In genomic region chr6:137101886-137102661, GRCm38 (mm10) we compare ENCODE assay signal across 19 mouse cellular contexts.
DNase-seq lines count a peak whose midpoint lies in the region; ATAC-seq and TF ChIP-seq lines count a peak whose summit lies in the region.
"Had no signal": no experiment of that assay in that cellular context is flagged by ENCODE, and none has a peak within 500 bp of the region (broad histone marks: within the 10 kb centered on the region; RNA-seq: fewer than 3 reads in every experiment).

No protein-coding gene starts in this region.

- no peak for TF ChIP-seq CTCF in brain, embryonic 14.5 days (IDR thresholded peaks at IDR 0.05; ENCODE audit: borderline replicate concordance, extremely low read depth, insufficient read depth, insufficient read length)

- H3K9me3 ChIP-seq in forebrain, embryonic 15.5 days = no peaks in the 10 kb centered on the region
- H3K9me3 ChIP-seq in forebrain, embryonic 10.5 days = no peaks in the 10 kb centered on the region
- no peaks in the 10 kb centered on the region for H3K9me3 ChIP-seq in limb, embryonic 13.5 days
- H3K9me3 ChIP-seq: heart, embryonic 10.5 days; hindbrain, embryonic 15.5 days; midbrain, embryonic 15.5 days had no signal

- DNase-seq in forebrain, embryonic 10.5 days (ENCODE audit: extremely low spot score, low spot score) = no peak
- peak; percentile 18 for DNase-seq in left cerebral cortex, postnatal 4 days
- DNase-seq in left cerebral cortex, adult 18-20 months (ENCODE audit: low spot score in 2 of 2) = no peak
- peak; percentile 57 for DNase-seq in brain, embryonic 14.5 days (ENCODE audit: low read depth)
- DNase-seq in gastrocnemius, adult 8-10 months (ENCODE audit: low spot score in 2 of 2) = no peak
- no peak for DNase-seq in embryo, embryonic 10 days (ENCODE audit: low spot score)
- DNase-seq: adrenal gland, postnatal 10 days; cerebellum, adult 9-10 months; embryo, embryonic 11 days; gastrocnemius, postnatal 36 days; heart, postnatal 14 days; right cerebral cortex, adult 18-20 months had no signal

- no peak for TF ChIP-seq POLR2A in brain, embryonic 14.5 days (IDR thresholded peaks at IDR 0.05; ENCODE audit: borderline replicate concordance, extremely low read depth, insufficient read depth, insufficient read length, poor library complexity, severe bottlenecking)

- 56% methylated on average over 7 of the region's 7 CpGs for WGBS in forebrain, embryonic 15.5 days
- 85% methylated on average over 7 of the region's 7 CpGs for WGBS in forebrain, embryonic 10.5 days
- WGBS in limb, embryonic 13.5 days = 64% methylated on average over 7 of the region's 7 CpGs

- no peaks in the 10 kb centered on the region for H3K27me3 ChIP-seq in forebrain, embryonic 15.5 days
- H3K27me3 ChIP-seq in forebrain, embryonic 10.5 days (ENCODE audit: poor library complexity, severe bottlenecking) = no peaks in the 10 kb centered on the region
- no peaks in the 10 kb centered on the region for H3K27me3 ChIP-seq in limb, embryonic 13.5 days
- H3K27me3 ChIP-seq: hindbrain, embryonic 15.5 days; midbrain, embryonic 15.5 days had no signal

- no peak overlapping the region for H3K4me3 ChIP-seq in forebrain, embryonic 15.5 days
- H3K4me3 ChIP-seq in forebrain, embryonic 10.5 days = no peak overlapping the region
- H3K4me3 ChIP-seq in limb, embryonic 13.5 days = no peak overlapping the region
- H3K4me3 ChIP-seq: erythroblast, embryonic 14.5 days; heart, embryonic 10.5 days; hindbrain, embryonic 15.5 days; left cerebral cortex, adult 2 months; midbrain, embryonic 15.5 days had no signal

- intact Hi-C loops in left cerebral cortex, postnatal 4 days (cut with DNase I) = no loop called here

- peak; percentile 60; the same call in 1 of the 2 replicates for ATAC-seq in forebrain, embryonic 15.5 days (replicated peaks)
- no peak for ATAC-seq in limb, embryonic 13.5 days (ENCODE audit: low FRiP score, low read depth)
- ATAC-seq: midbrain, embryonic 15.5 days had no signal

- H3K36me3 ChIP-seq in forebrain, embryonic 15.5 days = no peaks in the 10 kb centered on the region
- no peaks in the 10 kb centered on the region for H3K36me3 ChIP-seq in forebrain, embryonic 10.5 days (replicated peaks)
- no peaks in the 10 kb centered on the region for H3K36me3 ChIP-seq in limb, embryonic 13.5 days
- H3K36me3 ChIP-seq: heart, embryonic 10.5 days; hindbrain, embryonic 15.5 days; midbrain, embryonic 15.5 days had no signal

- H3K4me2 ChIP-seq in forebrain, embryonic 15.5 days (replicated peaks) = no peak overlapping the region
- H3K4me2 ChIP-seq in limb, embryonic 13.5 days (replicated peaks) = no peak overlapping the region
- H3K4me2 ChIP-seq: hindbrain, embryonic 15.5 days; midbrain, embryonic 15.5 days had no signal

- H3K9ac ChIP-seq in forebrain, embryonic 15.5 days (replicated peaks) = no peak overlapping the region
- H3K9ac ChIP-seq in limb, embryonic 13.5 days = no peak overlapping the region
- H3K9ac ChIP-seq: hindbrain, embryonic 15.5 days; midbrain, embryonic 15.5 days had no signal

- H3K4me1 ChIP-seq in forebrain, embryonic 15.5 days = peaks cover 4% of the 10 kb centered on the region; the same call in 1 of the 2 replicates
- H3K4me1 ChIP-seq in forebrain, embryonic 10.5 days = peaks cover 16% of the 10 kb centered on the region
- peaks cover 43% of the 10 kb centered on the region for H3K4me1 ChIP-seq in limb, embryonic 13.5 days
- H3K4me1 ChIP-seq: hindbrain, embryonic 15.5 days had no signal

- H3K27ac ChIP-seq in forebrain, embryonic 15.5 days (replicated peaks) = peak overlapping the region; percentile 17; the same call in 1 of the 2 replicates
- no peak overlapping the region for H3K27ac ChIP-seq in forebrain, embryonic 10.5 days
- peak overlapping the region; percentile 6; the same call in 1 of the 2 replicates for H3K27ac ChIP-seq in limb, embryonic 13.5 days
- H3K27ac ChIP-seq: hindbrain, embryonic 15.5 days; left cerebral cortex, adult 2 months; midbrain, embryonic 15.5 days had no signal

Comparison
In these comparisons a context has a peak if more than half of its experiments do, and no peak if none do; other contexts are left out.
1. DNase-seq: peak in left cerebral cortex, postnatal 4 days (single experiment) and brain, embryonic 14.5 days (single experiment); none in forebrain, embryonic 10.5 days (single experiment), left cerebral cortex, adult 18-20 months (0 of 2), gastrocnemius, adult 8-10 months (0 of 2) and embryo, embryonic 10 days (single experiment).